Mouse (Mus musculus) olfactory bulb, adult 2 months (tissue): Measurements from ENCODE around the gene Myo18a.
A peak's percentile ranks its signal among the peaks of the same experiment; 100 is the strongest.

Experiments used
- CTCF ChIP-seq: fragments of 200-500 bp; IDR thresholded peaks from 2 replicates; pipeline ENCODE4 v1.5.1; 2012; ENCODE audit warnings: low read depth, mild to moderate bottlenecking, low read length, moderate library complexity; ENCODE audit not compliant: insufficient read depth
- POLR2A ChIP-seq: fragments of 200-500 bp; IDR thresholded peaks from 2 replicates; pipeline ENCODE4 v1.6.1; 2012; ENCODE audit warnings: mild to moderate bottlenecking, low read depth, low read length, moderate library complexity; ENCODE audit not compliant: insufficient read depth

DNA sequence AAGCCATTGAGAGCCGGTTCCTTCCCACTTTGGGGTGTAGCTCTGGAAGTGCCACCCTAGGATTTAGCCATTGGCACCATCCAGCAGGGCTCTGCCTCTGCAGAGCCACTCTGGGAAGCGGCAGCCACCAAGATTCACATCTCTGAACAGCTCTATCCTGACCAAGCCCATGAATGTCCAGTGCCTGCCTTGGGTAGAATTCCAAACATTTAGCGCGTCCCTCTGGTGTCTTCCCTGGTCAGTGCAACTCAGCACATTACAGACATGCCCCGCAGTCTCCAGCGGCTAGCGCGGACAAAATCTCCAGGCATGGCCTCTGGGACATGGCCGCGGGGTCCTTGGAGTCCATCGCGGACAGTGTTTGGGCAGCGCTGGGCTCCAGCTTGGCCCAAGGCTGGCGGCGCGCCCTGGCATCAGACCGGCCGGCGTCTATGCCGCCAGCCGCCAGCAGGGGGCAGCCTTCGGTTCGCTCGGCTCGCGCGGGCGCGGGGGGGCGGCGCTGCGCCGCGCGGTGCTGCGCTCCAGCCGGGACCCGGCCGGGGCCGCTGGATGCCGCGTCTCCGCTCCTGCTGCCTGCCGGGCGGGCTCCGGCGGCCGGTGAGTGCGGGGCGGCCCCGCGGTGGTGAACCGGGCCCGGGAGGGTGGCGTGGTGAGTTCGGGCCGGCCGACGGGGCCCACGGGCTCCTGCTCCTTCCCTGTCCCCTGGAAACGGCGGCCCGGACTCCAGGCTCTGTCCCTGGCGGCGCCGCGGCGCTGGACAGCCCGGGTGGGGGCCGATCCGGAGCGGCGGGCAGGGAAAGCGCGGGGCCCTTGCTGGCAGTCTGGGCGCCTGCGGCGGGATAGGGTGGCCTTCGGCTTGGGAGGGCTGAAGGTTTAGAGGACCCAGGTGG is at the start of gene Myo18a:
- peak; percentile 86; the same call in 1 of the 2 replicates for TF ChIP-seq CTCF
- peak; percentile 50 for TF ChIP-seq POLR2A
